Mouse (Mus musculus) small intestine, adult 2 months (tissue): ENCODE measurements around the gene 1700010B08Rik.

Experiments used
- CTCF ChIP-seq: fragments of 200-500 bp; IDR thresholded peaks from 2 replicates; pipeline ENCODE4 v1.5.1; 2012; ENCODE audit warnings: low read depth, mild to moderate bottlenecking, control low read depth, inconsistent platforms, low read length, moderate library complexity, mixed read lengths; ENCODE audit not compliant: insufficient replicate concordance, insufficient read length; ENCODE audit errors: extremely low read depth
- POLR2A ChIP-seq: fragments of 200-500 bp; IDR thresholded peaks from 2 replicates; pipeline ENCODE4 v1.6.1; 2012; ENCODE audit warnings: low read depth, mild to moderate bottlenecking, control low read depth, inconsistent platforms, low read length, moderate library complexity

GRCm38 (mm10) chr2:173724382-173724781, 5.2 kb downstream of the 1700010B08Rik start:
- no peak for TF ChIP-seq POLR2A
- TF ChIP-seq CTCF, result no peak
